Mouse (Mus musculus) mesoderm, embryonic 11.5 days (tissue): ENCODE results near the gene Naa25.
A peak's percentile ranks its signal among the peaks of the same experiment; 100 is the strongest.

Experiments
- DNase-seq: peaks from one replicate; pipeline ENCODE4 v3.0.0-alpha.2; 2012; ENCODE audit warnings: low read depth, low spot score

Naa25 gene

DNA sequence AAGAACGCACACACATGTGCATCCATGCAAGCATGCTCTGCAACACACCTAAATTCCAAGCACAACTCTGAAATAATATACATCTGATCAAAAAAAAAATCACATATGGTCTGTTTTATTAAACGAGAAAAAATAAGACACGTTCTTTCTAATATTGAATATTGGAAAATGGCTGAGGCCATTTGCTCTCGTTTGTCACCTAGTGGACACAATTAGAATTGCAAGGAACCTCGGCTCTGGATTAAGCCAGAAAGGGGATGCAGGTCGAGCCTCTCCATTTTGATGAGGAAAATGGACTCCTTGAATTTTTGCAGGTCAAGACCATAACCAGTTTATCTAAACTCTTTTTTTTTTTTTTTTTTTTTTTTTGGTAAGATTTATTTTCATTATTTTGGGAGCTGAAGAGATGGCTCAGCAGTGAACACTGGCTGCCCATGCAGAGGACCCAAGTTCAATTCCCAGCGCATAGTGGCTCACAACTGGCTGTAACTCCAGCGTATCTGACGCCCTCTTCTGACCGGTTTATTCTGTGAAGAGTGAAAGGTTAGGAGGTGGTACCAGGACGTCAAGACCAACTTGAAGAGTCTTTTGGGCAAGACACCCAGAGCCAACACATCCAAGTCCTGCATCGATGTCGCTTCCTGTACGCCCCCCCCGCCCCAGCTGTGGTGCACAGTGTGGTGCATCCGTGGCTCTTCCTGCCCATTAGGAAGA, 4.9 kb upstream of the Naa25 start:
- DNase-seq: peak; percentile 64

- no peak for DNase-seq
Measured at GRCm38 (mm10) chr5:121393402-121393801, 4.3 kb upstream of the Naa25 start.

DNA sequence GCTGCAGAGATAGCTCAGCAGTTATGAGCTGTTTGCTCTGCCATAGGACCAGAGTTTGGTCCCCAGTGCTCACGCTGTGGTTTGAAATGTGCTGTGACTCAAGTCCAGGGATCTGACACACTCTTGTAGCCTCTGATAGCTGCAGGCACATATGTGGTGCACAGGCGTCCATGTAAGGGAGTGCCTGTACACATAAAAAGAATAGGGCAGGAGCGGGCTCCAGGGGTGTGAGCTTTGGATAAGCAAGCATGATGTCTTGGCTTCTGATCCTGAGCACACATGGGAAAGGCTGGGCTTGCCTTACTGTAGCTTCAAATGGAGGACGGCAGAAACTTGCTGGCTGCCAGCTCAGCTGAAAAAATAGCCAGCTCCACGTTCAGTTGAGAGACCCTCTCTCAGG, 2.1 kb upstream of the Naa25 start:
- no peak for DNase-seq

- peak; percentile 52 for DNase-seq
Measured at GRCm38 (mm10) chr5:121398146-121398964, 619 bp downstream of the Naa25 start.

DNA sequence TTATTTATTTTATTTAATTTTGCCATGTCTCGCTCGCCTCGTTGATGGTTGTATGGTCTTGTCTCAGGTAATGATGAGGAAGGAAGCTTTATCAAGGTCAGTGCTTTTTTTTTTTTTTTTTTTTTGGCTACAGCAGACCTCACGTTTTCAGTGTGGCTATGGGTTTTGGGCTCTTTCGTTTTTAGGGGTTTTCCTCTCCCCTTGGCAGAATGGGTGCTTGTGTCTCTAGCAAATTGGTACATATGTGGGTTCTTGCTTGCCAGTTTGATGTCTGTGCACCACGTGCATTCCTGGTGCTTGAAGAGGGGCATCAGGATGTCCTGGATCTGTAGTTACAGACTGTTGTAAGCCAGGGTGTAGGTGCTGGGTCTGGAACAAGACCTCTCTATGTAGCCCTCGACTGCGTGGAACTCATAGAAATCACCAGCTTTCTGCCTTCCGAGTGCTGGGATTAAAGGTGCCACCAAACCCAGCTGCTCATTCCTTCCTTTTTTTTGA, 1.3 kb downstream of the Naa25 start:
- no peak for DNase-seq

GRCm38 (mm10) chr5:121399540-121399939, 1.8 kb downstream of the Naa25 start:
- DNase-seq: no peak

DNA sequence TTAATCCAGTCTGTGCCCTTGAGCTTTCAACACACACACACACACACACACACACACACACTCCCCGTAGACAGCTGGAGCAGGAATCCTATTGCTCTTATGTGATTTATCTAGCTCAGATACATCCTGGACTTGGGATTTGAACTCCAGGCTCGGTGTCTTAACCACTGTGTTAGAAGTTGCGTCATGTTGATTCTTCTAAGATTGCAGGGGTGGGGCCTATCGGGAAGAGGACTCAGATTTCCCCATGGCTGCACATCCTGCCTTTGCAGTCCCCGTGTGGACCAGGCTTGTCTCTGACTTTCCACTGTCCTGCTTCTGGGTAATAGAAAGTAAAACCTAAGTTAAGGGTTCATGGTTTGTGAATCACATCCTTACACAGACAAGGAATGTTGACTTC, 2.3 kb downstream of the Naa25 start:
- DNase-seq: no peak

DNA sequence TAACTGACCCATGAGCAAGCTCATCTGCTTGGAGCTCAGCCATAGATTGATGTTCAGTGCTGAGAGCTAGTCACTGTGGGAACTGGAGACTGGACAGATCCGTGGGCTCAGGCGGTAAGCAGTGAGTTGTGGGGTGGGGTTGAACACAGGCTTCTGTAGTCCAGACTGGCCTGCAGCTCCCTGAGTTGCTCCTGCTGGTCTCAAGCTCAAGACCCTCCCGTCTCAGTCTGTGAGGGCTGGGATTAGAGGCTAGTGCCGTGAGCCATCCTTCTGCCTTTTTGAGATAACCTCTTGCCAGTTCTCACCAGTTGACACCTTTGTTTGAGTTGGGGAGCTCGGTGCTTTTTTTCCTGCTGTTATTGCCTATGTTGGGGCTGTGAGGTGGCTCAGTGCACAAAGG, 3.1 kb downstream of the Naa25 start:
- no peak for DNase-seq

DNA sequence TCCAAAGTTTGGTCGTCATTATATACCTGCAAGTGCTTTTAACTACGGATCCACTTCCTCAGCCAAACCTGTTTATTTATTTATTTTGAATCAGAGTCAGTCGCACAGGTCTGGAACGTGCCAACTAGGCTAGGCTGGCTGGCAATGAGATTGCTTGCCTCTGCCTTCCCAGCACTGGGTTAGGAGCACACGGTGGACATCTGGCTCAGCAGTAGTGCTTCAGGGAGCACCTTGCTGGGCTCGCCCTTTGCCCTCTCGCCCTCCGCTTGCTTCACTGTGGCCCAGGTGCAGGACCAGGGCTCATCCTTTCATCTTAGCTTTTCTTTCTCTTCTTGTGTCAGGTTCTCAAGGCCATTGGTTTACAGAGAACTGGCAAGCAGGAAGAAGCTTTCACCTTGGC, 10.1 kb downstream of the Naa25 start:
- no peak for DNase-seq

- DNase-seq: no peak
Measured at GRCm38 (mm10) chr5:121410975-121411374, 13.2 kb downstream of the Naa25 start.

- DNase-seq: no peak
Measured at GRCm38 (mm10) chr5:121420721-121421120, 23.0 kb downstream of the Naa25 start.

DNA sequence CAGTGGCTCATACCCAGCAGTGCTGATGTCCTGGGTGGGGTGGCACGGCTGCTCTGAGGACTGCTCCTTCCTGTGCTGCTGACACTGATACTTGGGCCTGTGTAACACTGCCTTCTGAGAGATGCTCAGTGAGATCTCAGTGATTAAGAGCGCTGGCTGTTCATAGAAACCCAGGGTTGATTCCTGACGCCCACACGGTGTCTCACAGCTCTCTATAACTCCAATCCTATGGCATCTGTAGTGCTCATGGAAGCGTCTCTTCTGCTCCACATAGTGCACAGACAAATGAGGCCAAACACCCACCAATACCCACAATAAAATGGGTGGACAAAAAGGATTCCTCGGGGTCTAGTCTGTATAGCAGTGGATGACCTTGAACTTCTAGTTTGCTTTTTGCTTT, 25.1 kb downstream of the Naa25 start:
- DNase-seq: no peak

DNA sequence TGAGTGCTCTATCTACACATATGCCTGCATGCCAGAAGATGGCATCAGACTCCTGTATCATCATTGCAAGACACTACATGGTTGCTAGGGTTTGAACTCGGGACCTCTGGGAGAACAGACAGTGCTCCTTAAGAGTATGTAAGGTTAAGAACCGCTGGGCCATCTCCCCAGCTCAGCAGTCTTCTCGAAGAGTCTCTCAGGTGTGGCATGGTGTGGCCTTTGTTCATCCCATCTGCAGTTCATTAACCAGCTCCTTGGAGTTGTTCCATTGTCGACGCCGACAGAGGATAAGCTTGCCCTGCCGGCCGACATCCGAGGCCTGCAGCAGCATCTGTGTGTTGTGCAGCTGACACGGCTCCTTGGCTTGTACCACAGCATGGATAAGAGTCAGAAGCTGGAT, 25.6 kb downstream of the Naa25 start:
- DNase-seq: no peak

GRCm38 (mm10) chr5:121428954-121429353, 31.2 kb downstream of the Naa25 start:
- DNase-seq: no peak

GRCm38 (mm10) chr5:121438131-121438530, 40.4 kb downstream of the Naa25 start:
- no peak for DNase-seq

GRCm38 (mm10) chr5:121438756-121439155, 41.0 kb downstream of the Naa25 start:
- DNase-seq: no peak

DNA sequence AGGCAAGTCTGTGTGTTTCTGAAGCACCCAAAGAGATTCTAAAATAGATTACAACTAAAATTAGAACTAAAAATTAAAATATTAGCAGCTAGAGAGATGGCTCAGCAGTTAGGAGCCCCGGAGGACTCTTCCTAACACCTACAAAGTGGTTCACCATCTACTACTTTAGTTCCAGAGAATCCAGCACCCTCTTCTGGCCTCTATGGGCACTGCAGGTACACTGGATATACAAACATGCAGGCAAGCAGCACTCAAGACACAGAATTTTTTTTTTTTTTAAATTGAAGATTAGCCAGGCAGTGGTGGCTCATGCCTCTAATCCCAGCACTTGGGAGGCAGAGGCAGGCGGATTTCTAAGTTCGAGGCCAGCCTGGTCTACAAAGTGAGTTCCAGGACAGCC, 45.8 kb downstream of the Naa25 start:
- DNase-seq: peak; percentile 52

DNA sequence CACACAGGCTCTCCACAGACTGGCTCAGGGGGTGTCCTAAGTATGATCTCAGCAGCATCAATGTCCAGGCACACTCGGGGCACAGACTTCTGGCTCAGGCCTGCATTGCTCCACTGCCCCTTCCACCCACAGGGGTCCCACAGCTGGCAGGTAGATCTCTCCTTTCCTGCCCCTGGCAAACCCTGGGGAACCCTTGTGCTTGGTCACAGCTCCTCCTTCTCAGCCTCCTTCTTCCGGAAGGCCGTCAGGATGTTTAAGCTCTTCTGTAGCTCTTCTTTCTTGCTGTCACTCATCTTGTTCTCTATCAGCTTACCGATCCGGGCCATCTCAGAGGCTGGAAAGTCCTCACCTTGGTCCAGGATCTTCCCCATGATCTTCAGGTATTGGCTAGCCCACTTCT, 47.1 kb downstream of the Naa25 start:
- DNase-seq: no peak

GRCm38 (mm10) chr5:121448450-121448849, 50.7 kb downstream of the Naa25 start:
- DNase-seq: no peak

- peak; percentile 55 for DNase-seq
Measured at GRCm38 (mm10) chr5:121449976-121450375, 52.2 kb downstream of the Naa25 start.

DNA sequence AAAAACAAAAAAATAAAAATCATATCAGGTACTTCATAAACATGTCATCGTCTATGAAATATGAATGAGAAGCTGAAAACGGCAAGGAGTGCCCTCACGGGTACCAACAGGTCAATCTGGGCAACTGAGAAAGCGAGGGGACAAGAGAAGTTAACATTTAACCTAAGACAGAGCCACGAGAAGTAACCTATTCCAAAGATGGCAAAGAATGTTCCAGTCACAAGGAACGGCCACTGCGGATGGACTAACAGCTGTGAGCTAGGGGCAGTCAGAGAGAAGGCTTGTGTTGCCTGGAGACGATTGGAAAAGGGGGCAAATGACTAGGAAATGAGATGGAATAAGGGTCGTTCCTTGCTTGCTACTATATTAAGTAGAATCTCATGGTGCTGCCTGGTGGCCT, 52.7 kb downstream of the Naa25 start:
- no peak for DNase-seq

- no peak for DNase-seq
Measured at GRCm38 (mm10) chr5:121451203-121451602, 53.5 kb downstream of the Naa25 start.

DNA sequence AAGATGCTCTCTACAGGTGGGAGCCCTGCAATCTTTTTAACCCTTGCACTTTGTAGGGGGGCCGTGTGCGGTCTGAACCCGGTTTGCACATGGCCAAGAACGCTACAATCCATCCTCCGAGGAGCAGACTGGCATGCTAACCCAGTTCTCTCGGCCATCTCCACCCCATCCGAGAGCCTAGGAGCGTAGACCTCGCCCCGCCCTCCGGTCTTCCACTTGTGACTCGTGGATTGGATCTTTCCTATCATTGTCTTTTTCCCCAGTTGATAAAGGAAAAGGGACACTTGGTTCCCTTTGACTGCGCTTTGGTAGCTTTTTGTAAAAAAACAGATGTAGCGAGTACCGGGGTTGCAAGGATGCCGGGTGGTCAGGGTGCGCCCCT, 53.9 kb downstream of the Naa25 start, which contains the start of gene Tmem116:
Gene Tmem116 (plus strand): TSS at position 250 of the 382 bp plus-strand sequence.
- peak; percentile 57 for DNase-seq
